Mouse (Mus musculus) fat pad, adult 2 months (tissue): ENCODE results near the gene Gm884.

Experiments used
- DNase-seq: peaks from one replicate; pipeline ENCODE4 v3.0.0-alpha.2; 2011; ENCODE audit warnings: low read depth, low spot score; ENCODE audit errors: extremely low read depth

Gm884 gene

DNA sequence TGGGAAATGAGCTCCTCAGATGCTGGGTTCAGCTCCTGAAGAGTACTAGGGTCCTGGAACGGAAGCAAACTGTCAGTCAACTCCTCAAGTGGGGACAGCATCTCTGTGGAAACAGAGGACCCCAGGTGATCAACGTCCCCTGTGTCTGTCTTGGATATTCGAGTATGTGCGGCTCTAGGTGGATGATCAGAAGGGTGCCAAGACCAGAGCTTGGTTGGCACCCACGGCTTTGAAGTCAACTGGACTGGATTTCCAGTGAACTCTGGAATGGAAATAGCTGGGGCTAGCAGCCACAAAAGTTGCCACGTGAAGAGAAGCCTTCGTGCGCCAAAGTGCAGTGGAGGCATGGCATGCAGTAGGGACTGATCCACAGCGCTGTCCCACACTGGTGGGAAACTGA, at the start of gene Gm884:
Gm884 (minus strand) TSS at position 101 of the 400 bp plus-strand sequence.
- DNase-seq = no peak

DNA sequence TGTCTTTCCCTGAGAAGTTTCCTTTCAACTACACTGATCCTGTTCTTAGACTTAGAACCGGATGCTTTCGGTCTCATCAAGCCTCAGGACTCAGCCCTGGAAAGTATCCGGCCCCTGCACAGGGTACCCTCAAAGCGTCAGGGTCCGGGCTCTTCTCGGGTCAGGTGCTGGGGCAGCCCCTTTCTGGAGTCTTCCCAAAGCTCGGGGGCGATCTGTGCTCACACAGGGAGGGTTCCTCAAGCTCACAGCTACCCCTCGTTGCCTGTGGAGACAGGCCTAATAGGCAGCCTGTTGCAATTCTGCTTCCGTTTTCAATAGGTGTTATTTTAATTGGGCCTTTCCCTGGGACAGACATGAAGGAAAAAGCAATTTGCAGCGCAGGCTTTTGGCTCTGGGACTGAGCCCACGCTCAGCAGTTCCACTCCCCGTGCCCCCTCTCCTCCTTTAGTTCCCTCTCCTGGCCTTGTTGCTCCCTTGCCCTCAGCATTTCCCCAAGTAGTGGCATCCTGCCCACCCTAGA, 46.0 kb upstream of the Gm884 start:
- DNase-seq = no peak

DNA sequence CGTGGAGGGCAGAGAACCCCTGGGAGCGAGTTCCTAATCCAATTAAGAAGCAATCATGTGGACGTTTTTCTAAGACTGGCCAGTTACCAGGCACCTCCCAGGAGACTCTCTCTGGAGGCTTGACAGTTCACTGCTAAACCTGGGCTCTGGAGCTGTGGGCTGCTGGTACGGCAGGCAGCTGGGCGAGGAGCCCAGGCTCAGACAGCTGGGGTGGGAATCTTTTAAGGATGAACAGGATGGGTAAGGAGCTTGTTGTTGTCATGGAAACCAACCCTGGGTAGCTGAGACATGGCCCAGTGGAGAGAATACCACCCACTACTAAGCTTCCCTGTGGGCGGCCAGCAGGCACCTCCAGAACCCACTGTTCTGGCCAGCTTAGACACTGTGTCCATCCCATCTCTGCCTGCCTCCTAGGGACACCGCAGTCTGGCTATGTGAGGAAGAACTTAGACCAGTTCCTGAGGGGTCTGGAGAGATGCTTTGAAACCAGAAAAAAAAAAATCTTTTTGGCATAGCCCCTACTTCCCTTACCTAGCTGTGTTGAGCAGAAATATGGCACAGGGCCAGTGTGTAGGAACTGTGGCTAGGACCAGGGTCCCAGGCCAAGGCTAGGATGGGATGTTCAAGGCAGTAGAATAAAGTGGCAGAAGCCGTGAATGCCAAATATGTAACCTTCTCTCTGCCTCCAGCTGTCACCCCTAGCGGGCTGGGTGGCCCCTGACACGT, 45.4 kb upstream of the Gm884 start:
- no peak for DNase-seq

DNA sequence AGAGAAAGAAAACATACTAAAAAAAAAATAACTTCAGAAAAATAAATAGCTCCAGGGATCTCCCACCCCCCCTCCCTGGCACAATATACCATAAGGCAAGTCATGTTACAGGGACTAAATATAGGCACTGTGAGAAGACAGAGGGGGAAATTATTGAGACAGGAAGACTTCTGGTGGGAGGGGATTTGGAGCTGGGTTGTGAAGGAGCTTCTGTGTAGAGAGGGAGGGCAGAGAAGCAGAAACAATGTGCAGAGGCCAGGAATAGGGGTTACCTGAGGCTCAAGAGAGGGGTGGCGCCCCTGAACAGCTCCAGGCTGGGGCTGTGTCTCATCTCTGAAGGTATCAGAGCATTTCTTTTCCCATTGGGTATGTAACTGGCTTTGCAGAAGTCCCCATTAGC, 44.8 kb upstream of the Gm884 start:
- no peak for DNase-seq

DNA sequence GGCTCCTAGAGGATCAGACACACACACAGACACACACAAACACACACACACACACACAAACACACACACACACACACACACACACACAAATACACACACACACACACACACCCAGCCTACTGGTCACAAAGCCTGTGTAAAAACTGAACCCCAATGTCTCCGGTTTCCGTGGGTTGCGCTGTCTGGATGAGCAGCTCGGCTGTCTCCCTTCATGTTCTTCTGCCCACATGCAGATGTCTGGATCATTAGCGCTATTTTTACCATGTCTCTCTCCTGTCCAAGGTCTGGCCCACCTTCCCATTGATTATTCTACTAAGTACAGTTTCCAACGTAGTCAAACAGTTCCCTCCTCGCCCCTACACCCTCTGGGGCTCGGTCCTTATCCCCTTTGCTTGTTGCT, 42.2 kb upstream of the Gm884 start:
- DNase-seq = no peak

DNA sequence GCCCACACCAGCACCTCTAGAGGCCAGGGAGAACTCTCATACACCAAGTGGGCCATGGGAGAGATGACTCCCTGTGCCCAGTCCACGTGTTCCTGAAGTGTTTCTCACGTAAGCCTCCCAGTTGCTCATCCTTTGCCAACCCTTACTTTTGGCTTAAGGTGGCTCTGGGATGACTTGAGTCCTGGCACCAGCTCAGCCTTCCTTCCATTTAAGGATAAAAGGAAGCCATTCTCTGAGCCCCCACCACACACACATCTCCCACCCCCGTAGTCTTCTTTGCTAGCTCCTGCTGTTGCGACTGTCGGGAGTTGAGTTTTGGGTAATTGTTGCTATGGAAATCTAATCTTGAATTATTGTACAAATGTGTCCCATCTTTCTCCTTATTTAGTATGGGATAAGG, 41.6 kb upstream of the Gm884 start:
- DNase-seq = no peak

DNA sequence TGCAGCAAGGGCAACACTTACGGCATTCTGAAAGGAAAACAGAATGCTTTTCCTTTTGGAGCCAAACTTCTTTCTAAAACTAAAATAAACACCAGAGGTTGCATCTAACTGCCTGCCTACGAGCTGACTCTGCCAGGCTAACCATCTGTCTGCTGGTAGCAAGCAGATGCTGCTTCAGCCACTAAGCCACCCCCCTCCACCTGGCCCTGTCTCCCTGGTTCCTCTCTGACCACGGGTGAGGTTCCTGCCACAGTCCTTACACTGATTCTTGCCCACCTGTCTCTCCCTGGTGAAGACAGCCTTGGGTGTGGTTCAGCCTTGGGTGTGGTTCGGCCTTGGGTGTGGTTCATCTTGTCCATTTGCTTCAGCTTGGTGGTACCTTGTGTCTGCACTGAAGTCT, 40.9 kb upstream of the Gm884 start:
- DNase-seq = no peak

DNA sequence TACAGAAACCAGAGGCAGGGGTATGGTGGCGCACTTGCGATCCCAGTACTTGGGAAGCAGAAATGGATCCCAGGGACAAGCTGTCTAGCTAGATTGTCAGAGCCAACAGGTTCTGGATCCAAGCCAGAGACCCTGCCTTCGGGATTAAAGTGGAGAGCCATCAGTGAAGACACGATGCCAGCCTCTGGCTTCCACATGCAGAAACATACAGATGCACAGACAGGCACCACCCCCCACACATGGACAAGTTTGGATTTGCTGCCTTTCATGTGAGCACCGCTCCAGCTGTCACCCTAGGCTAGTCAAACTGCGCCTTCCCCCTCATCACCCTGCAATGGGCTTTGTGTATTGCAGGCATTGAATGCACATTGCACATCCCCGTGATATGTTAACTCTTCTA, 37.2 kb upstream of the Gm884 start:
- no peak for DNase-seq

DNA sequence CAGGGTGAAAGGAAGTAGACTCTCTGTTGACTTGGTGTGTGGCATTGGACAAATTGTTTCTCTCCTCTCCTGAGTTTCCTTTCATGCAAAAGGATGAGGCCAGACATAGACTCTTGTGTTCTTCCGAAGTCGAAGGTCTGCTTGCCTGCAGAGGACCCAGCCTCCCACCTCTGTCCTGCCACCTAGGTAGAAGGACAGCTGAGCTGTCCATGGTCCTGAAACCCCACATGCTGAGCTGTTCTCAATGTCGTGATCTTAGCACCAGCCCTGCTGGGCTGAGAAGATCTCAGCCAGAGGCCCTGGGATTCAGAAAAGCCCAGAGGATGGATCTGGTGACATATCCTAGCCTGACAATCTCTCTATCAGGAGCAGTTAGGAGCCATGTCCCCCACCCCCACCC, 35.6 kb upstream of the Gm884 start:
- no peak for DNase-seq

DNA sequence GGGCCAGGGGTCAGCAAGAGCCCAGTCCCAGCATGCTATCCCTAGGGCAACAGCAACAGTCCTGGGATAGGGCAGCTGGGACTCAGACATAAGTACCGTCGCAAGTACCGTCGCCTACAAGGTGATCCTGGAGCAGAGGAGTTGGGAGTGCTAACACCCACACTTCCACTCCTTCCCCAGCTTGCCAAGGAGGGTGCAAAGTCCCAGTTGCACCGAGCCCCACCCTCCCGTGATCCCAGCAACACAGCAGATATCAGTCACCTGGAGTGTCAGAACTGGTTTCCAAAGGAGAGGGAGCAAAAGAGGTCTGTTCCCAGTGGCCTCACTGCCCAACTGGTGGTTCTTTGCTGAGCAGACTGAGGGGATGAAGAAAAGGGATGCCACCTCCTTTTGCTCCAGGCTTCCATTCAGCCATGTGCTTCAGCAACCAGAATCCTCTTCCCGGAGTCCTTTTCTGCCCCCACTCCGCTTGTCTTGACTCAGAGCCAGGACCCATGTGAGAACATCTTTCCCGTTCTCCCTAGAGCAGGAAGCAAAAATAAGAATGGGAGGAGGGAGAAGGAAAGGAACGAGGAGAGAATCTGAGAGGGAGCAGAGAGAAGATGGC, 32.5 kb upstream of the Gm884 start:
- DNase-seq = no peak

DNA sequence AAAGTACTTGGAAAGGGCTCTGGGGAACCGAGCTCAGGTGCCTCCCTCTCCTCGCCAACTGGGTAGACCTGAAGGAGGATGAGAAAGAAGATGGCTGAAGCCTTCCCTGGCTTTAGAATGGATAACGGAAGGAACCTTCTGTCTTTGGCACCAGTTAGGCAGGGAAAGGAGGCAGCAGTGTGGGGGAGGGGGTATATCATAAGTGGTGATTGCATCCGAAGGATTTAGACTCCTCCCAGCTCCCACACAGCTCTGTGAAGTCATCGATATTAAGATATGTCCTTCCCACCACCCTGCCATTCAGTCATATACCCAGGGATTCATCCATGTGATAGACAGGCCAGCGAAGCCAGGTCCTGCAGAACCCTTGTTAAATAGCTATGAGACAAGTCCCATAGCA, 30.5 kb upstream of the Gm884 start:
- no peak for DNase-seq

DNA sequence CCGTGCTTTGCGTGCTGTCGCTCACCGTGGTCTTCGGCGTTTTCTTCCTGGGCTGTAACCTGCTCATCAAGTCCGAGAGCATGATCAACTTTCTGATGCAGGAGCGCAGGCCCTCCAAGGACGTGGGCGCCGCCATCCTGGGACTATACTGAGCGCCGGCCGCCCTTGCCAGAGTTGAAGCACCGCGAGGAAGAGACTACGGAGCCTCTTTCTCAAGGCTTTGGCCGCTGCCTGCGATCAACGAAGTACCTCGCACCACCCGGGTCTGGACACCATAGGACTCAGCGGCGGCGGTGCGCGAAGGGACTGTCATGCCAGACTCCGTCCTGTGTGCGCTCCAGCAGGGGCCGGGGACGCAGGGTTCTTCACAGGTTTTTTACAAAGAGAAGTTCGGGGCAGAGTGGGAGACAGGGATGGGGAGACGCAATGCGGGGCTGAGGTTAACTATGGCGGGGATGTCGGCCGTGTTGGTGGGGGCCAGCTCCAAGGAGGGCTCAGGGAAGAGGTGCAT, 29.1 kb upstream of the Gm884 start:
- DNase-seq = no peak

DNA sequence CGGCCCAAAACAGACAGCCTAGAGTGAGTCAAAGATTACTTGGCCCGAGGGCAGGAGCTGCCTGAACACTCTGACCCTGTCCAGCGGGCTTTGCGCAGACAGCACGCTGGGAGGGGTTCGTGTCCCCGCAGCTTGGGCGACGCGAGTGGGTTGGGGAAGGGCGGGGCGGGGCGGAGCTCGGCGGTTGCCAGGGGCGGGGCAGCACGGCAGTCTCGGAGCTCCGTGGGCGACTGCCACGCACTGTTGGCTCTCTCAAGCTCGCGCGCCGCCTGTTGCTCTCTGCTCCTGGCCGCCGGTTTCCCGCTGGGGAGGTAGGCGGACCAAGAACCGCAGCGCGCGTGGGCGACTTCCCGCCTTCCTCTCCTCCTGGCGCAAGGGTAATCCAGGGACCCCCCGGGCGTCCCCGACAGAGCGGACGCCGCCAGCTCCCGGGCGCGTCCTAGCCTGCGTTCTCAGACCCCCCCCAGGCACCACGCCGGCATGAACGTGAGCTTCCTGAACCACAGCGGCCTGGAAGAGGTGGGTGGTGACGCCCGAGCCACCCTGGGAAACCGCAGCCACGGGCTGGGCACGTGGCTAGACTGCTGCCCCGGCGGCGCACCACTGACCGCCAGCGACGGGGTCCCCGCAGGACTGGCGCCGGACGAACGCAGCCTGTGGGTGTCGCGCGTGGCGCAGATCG, 28.5 kb upstream of the Gm884 start, which contains the start of gene Rprml:
Rprml (plus strand) TSS at position 270 of the 682 bp plus-strand sequence.
- DNase-seq = no peak

DNA sequence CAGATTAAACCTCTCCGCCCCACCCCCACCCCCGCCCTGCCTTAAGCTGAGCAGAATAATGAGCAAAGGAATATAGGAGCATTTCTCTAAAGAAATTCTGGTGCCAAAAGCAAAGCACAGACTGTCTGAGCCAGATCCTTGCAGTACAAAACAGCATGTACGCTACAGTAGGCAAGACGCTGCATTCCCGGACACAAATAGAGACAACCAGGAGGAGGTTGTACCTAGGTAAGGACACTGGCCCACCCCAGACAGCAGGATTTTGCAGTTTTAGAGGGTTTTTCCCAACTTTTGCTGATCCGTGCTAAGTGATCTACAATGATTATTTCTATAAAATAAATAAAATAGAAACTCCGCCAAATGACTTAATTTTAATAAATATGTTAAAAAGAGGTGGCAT, 27.7 kb upstream of the Gm884 start:
- no peak for DNase-seq

DNA sequence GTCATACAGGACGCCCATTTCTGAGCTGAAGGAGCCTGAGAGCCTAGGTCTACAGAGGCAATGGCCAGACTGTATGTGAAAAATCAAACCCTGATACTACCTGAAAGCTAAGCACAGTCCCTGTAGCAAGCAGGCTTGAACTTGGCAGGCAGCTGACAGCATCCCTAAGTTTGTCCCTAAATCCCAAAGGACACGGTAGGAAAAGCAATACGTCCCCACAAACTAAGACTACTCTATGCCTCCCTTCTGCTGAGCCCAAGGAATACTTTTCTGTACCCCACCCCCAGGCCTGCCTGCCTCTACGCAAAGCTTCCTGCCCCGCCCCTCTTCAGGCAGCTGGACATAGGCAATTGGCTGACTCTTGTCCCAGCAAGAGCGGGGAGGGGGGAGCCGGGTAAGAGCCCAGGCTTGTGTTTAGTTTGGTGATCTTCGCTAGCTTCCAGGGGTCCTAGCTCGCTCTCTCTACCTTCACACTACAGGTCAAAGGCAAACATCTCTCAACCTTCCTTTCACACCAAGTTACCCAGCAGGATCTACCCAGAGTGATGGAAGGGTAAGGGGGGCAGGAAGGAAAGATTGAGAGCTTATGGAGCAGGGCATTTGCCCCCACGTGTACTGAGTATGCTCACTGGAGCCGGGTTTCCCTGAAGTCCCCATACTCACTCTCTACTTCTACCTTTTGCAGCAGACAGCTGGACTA, 27.1 kb upstream of the Gm884 start:
- no peak for DNase-seq

DNA sequence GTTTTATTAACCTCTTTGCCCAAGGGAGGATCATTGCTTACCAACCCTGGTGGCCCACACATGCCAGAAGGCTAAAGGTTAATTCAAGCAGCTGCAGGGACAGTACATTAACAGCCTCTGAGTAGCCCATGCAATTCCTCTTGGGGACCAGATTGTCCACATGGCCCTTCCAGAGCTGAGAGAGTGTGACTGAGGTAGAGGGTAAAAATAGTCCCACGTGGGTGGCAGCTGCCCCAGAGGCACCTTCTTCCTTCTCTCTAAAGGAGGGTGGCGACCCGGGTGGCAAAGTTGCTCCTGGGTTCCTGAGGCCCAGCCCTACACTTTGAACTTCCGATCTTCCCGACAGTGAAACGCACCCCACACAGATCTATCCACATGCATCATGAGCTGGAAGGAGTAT, 25.4 kb upstream of the Gm884 start:
- DNase-seq = no peak

DNA sequence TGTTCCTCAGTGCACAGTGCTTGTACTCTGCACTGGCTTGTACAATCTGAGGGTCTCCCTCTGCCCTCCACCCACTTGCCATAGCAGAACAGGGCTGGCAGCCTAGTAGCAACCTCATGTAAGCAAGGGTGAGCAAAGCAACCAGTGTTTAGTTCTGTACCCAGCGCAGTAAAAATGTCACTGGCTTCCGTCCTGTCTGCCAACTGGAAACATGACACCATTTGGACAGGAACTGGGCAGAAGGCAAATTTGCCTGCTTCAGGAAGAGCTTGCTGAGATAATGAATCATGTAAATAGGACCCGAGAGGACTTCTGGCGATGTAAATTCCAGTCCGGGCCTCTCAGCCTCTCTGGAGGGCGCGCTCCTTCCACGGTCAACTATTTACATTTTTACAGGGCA, 24.8 kb upstream of the Gm884 start:
- DNase-seq = no peak

DNA sequence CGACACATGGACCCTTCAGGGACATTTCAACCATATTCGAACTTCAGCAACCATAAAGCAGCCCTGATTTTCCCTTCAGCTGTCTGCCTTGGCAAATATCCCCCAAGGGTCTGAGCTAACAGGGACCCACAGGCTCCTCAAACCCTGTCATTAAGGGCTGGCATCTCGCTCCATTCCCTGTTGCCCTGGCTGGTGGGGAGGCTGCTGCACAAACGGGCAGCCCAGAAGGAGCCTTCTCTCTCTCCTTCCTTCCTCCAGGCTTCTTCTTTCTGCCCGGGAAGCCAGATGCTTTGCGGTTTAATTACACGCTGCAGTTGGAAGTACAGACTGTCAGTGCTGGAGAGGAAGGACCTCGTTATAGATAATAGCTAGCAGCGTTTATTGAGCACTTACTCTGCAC, 22.3 kb upstream of the Gm884 start:
- no peak for DNase-seq

DNA sequence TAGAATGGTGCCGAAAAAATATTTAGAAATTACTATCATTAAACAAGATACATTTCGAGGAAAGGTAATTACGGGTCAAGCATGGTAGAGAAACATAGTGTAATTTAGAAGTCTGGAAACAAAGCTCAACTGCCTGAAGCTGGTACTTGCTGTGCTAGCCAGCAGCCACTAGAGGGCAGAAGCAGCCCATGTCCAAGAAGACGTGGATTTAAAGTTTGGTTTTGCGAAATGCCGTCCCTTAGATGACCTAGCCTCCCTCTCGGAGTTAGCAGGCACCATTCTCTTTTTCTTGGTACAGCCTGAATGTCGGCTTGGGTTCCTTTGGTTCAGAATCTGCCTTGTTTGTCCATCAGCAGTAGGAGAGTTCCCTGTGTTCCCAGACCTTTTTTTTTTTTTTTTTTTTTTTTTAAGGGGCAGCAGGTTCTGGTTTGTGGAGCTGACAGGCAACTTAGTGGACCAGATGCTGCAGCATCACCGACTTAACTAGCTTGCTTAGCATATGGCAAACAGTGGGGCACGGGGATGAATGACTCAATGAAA, 18.5 kb upstream of the Gm884 start:
- no peak for DNase-seq

DNA sequence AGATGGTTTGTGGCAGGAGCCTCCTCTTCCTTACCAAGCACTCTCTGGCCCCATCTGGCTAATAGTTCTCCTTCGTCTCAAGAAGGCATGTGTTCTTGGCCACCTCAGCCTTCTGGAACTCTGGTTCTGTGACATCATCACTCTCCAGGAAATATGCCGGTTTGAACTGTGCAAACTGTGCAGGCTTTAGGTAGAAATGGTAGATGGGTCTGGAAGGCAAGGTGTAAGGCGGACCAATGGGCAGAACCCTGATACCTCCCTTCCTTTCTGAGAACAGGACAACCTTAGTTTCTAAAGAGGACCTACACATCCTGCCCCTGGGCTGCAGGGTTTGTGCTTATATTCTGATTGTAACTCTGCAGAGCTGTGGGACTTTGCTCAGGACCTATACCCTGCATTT, 17.9 kb upstream of the Gm884 start, which contains the start of gene Lyzl6:
Lyzl6 (minus strand) TSS at position 101 of the 400 bp plus-strand sequence.
- no peak for DNase-seq

DNA sequence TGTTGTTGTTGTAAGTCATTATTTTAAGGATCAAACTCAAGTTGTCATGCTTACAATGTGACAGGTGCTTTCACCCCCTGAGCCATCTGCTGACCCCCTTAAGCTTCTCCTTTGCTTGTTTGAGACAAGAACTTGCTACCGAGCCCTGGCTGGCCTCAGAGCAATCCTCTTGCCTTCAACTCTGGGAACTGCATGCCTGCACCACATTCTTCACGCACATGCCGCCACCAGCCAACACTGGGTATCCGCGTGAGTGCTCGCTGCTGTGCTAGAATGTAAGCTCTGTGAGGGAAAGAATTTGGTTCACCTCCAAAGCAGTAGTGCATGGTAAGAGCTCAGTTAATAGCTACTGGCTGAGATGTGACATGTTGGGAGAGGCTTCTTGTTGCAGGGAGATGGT, 15.3 kb upstream of the Gm884 start:
- no peak for DNase-seq
